Mouse (Mus musculus) ES-Bruce4 (cell line): ENCODE data around the gene Foxe1.

Experiments used
- CTCF ChIP-seq: IDR thresholded peaks from one replicate; pipeline ENCODE4 v1.8.1; 2011; ENCODE audit warnings: low read depth, low read length
- EP300 ChIP-seq: IDR thresholded peaks from 2 replicates; pipeline ENCODE4 v1.6.1; 2011; ENCODE audit warnings: low read depth, low read length; ENCODE audit not compliant: insufficient read depth
- POLR2A ChIP-seq: IDR thresholded peaks from one replicate; pipeline ENCODE4 v1.8.1; 2011; ENCODE audit warnings: low read length; ENCODE audit not compliant: insufficient read depth

- no peak for TF ChIP-seq CTCF
- no peak for TF ChIP-seq POLR2A
- no peak for TF ChIP-seq EP300
Measured at GRCm38 (mm10) chr4:46349530-46349929, 6.1 kb downstream of the Foxe1 start.
